Mouse (Mus musculus): ENCODE measurements at regions not wholly inside any gene's neighbourhood (a gene's known extent, or its start where the extent isn't known, plus 50 kb on each side); places are given as distances from the start of the nearest gene placed in this dataset.

GRCm38 (mm10) chr14:89181386-89181979, 710.3 kb upstream of the Pcdh20 start:
- TF ChIP-seq ZMIZ1 (IDR thresholded peaks at IDR 0.05; ENCODE audit: low read depth, low read length): no peak
- no peak for TF ChIP-seq MAFK (IDR thresholded peaks at IDR 0.05; ENCODE audit: borderline replicate concordance, low read depth, low read length)
- peak in 2 of 3 experiments; percentile 19 to 63; a peak in 3 of 6 replicates for TF ChIP-seq CTCF (IDR thresholded peaks at IDR 0.05 in 2 of 3, conservative IDR thresholded peaks at IDR 0.05 in 1 of 3; ENCODE audit: control insufficient read depth in 1 of 3, insufficient read depth in 1 of 3, low read depth in 2 of 3, low read length in 3 of 3, poor library complexity in 1 of 3, severe bottlenecking in 1 of 3)
- no peak for TF ChIP-seq NELFE (IDR thresholded peaks at IDR 0.05; ENCODE audit: low read depth, low read length)
- TF ChIP-seq EP300 (IDR thresholded peaks at IDR 0.05; ENCODE audit: low read depth in 1 of 2, low read length in 2 of 2): no peak
- no peak for TF ChIP-seq TCF12 (IDR thresholded peaks at IDR 0.05; ENCODE audit: low read depth, low read length)
- no peak for TF ChIP-seq POLR2A (IDR thresholded peaks at IDR 0.05; ENCODE audit: control insufficient read depth in 1 of 2, insufficient read depth in 1 of 2, low read depth in 1 of 2, low read length in 2 of 2, poor library complexity in 1 of 2)
- no peak for TF ChIP-seq MAX (IDR thresholded peaks at IDR 0.05; ENCODE audit: low read length)
- no peak for TF ChIP-seq HCFC1 (IDR thresholded peaks at IDR 0.05; ENCODE audit: low read depth, low read length)
